Mouse (Mus musculus): ENCODE results near the gene Ptprn2.

Ptprn2 gene

DNA sequence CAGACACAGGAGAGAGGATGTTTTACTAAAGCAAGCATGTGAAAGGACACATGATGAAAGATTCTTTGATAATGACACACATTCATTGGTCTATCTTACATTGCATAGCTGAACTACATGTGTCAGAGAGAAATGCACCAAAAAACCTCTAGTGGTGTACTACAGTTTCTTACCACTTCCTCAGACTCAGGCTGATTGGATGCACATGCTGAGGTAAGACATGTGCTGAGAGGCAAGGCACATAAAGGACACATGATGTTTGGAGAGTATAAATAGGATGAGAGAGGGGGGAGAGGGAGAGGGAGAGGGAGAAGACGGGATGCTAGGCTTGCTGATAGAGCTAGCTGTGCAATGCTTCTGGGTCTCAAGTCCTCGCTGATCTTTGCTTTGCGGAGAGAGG lies 837.5 kb downstream of the Ptprn2 start:
- no peak for DNase-seq (ENCODE audit: inconsistent ontology term)
